Mouse (Mus musculus) ES-Bruce4 (cell line): Measurements from ENCODE around the gene Tcf15.

Experiments
- CTCF ChIP-seq: IDR thresholded peaks from one replicate; pipeline ENCODE4 v1.8.1; 2011; ENCODE audit warnings: low read depth, low read length
- EP300 ChIP-seq: IDR thresholded peaks from 2 replicates; pipeline ENCODE4 v1.6.1; 2011; ENCODE audit warnings: low read depth, low read length; ENCODE audit not compliant: insufficient read depth
- POLR2A ChIP-seq: IDR thresholded peaks from one replicate; pipeline ENCODE4 v1.8.1; 2011; ENCODE audit warnings: low read length; ENCODE audit not compliant: insufficient read depth

DNA sequence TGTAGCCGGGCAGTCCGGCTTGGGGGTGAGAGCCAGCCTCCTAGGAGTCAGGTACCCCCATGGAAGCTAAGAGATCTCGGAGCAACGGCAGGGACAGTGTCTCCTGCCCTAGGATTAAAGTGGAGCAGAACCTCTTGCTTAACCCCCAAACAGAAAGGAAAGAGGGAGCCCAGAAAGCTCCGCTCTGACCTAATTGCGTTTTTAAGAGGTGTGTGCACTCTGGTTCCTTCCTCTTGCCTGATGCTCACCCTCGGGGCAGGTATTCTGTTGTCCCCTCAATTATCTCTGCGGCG is 743 bp downstream of the Tcf15 start:
- no peak for TF ChIP-seq EP300
- TF ChIP-seq CTCF = no peak
- TF ChIP-seq POLR2A = no peak
